Mouse (Mus musculus) brain, embryonic 14.5 days (tissue): ENCODE results near the gene Btbd7.

ENCODE experiments used
- CTCF ChIP-seq: fragments of 200-500 bp; IDR thresholded peaks from 2 replicates; pipeline ENCODE4 v1.5.1; 2012; ENCODE audit warnings: inconsistent platforms, mild to moderate bottlenecking, moderate library complexity, borderline replicate concordance; ENCODE audit not compliant: insufficient read depth, insufficient read length; ENCODE audit errors: extremely low read depth
- POLR2A ChIP-seq: fragments of 200-500 bp; IDR thresholded peaks from 2 replicates; pipeline ENCODE4 v1.6.1; 2012; ENCODE audit warnings: mild to moderate bottlenecking, inconsistent platforms, borderline replicate concordance; ENCODE audit not compliant: poor library complexity, insufficient read depth, insufficient read length, severe bottlenecking; ENCODE audit errors: extremely low read depth

GRCm38 (mm10) chr12:102782841-102783240, 95.4 kb downstream of the Btbd7 start:
- no peak for TF ChIP-seq CTCF
- TF ChIP-seq POLR2A: no peak
